Mouse (Mus musculus) gastrocnemius, postnatal 36 days (tissue): Measurements from ENCODE around the gene Olfr1441. TPM values are rescaled to one million over a fixed set of nuclear protein-coding genes. Genes with fewer than 3 reads are reported as not detected.
A peak's percentile ranks its signal among the peaks of the same experiment; 100 is the strongest.

Experiments
- DNase-seq, 2 experiments: peaks; one replicate each; pipeline ENCODE4 v3.0.0; 2022
- intact Hi-C: fragments of 180-260 bp; cut with DNase I; formaldehyde crosslinking; loops from one replicate; pipeline ENCODE4 v1.15.1; 2025
- total RNA-seq, 2 experiments: library from RNA; stranded (reverse); gene quantifications; 2 replicates each; pipeline ENCODE4 v1.2.3; 2021

The Olfr1441 gene
- total RNA-seq, 2 experiments from 2014 or later, result not detected

- intact Hi-C loops, result loop anchor here (5.0 kb wide), 1 partner anchor 137 kb away; the partner anchor contains the start of gene Gm4952
- no peak for DNase-seq
Observed at GRCm38 (mm10) chr19:12460282-12461249, 43.3 kb downstream of the Olfr1441 start, which contains the start of gene Mpeg1. Gene Mpeg1, plus strand, starts transcription at chr19:12460779.

DNA sequence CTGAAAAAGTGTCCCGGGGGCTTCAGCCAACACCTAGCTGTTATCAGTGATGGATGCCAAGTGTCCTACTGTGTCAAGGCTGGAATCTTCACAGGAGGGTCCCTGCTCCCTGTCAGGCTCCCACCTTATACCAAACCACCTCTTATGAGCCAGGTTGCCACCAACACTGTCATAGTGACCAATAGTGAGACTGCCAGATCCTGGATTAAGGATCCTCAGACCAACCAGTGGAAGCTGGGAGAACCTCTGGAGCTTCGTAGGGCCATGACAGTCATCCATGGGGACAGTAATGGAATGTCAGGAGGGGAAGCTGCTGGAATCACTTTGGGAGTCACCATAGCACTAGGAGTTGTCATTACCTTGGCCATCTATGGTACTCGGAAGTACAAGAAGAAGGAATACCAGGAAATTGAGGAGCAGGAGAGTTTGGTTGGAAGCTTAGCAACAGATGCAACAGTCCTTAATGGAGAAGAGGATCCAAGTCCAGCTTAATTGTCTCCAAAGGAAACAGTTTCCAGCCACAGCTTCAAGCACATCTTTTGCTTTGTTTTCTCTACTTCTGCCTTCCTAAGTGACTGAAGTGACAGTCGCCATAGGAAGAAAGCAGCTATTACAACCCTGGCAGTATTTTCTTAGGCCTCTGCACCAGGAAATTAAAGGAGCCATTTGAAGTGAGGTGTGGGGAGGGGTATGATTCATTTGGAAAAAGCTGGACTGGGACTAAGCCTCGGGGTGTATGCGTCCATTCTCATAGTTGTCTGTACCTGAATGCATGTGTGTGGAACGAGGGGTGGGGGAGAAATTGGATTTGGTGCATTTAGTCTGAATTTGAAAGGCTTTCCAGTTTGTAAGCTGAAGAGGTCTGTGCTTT, 45.9 kb downstream of the Olfr1441 start:
- no peak for DNase-seq
- intact Hi-C loops, result loop anchor here (5.0 kb wide), 1 partner anchor 134 kb away; the partner anchor contains the start of gene Gm4952

DNA sequence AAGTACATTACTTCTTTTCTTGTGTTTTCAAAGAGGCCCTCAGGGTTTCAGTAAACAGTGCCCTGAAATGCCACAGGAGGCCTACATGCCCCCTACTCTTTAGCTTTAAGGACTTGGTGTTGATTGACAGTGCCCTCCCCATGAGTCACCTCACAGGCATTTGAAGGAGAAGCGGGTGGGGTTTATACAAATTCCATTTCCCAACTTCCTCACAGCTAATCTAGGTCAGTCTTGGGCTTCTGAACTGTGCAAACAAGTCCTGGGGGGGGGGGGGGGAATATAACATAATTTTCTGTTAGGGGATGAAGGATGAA, 46.4 kb downstream of the Olfr1441 start:
- intact Hi-C loops, result loop anchor here (5.0 kb wide), 1 partner anchor 134 kb away; the partner anchor contains the start of gene Gm4952
- no peak for DNase-seq

DNA sequence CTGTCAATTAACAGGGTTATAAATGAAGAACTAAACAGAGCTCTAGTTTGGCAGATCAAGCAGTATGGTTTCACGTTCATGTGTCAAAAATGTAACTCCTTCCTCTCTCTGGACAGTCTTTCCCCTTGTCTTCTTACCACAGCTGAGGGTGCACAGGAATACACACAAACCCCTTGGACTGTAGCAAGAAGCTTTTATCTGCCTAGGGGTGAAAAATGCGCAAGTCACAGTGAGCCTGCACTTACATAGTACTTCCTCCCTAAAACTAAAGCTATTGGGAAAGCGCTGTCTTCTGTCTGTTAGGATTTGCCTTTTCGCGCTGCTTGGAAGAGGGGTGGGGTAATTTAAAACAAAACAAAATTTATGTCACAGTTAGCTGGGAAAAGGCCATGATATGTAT, 46.9 kb downstream of the Olfr1441 start:
- no peak for DNase-seq
- intact Hi-C loops, result loop anchor here (5.0 kb wide), 1 partner anchor 133 kb away; the partner anchor contains the start of gene Gm4952

DNA sequence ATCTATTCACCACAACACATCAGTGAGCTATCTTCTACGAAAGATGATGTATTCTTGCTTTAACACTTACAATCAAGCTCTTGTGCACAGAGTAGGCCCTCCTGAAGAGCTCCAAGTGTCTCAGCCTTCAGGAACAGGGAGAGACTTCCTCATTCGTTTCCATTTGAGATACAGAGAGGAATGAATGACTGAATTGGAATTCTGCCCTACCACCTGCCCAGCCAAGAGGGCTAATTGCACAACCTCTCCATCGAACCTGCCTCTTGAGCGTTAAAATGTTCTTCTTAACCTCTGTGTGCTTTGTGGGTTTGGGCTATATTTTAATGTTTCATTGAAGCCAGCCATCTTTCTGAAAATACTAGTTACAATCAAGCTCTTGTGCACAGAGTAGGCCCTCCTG, 47.4 kb downstream of the Olfr1441 start:
- no peak for DNase-seq
- intact Hi-C loops, result loop anchor here (5.0 kb wide), 2 partner anchors 38 to 133 kb away; partner anchors contain the start of genes Dtx4 and Gm4952

GRCm38 (mm10) chr19:12465530-12466144, 48.4 kb downstream of the Olfr1441 start:
- no peak for DNase-seq
- intact Hi-C loops, result loop anchor here (5.0 kb wide), 1 partner anchor 37 kb away; the partner anchor contains the start of gene Dtx4

DNA sequence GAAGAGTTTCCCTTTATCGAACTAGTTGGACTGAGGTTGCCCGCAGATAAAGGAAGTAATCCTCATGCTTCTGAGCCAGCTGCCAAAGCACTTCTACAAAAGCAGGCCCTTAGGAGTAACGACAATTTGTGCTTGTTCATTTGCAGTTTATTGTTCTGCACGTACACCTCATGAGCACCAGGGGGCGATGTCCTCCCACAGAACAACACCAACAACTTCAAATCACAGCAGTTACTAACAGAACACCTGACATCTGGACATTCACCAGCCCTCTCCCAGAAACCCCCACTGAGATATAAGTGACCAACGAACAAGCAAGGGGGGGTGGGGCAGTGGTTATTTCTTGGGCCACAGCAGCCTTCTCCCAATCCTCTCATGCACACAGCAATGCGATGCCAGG, 49.0 kb downstream of the Olfr1441 start:
- intact Hi-C loops, result loop anchor here (5.0 kb wide), 1 partner anchor 36 kb away; the partner anchor contains the start of gene Dtx4
- peak in 1 of 2 experiments; percentile 40 for DNase-seq

DNA sequence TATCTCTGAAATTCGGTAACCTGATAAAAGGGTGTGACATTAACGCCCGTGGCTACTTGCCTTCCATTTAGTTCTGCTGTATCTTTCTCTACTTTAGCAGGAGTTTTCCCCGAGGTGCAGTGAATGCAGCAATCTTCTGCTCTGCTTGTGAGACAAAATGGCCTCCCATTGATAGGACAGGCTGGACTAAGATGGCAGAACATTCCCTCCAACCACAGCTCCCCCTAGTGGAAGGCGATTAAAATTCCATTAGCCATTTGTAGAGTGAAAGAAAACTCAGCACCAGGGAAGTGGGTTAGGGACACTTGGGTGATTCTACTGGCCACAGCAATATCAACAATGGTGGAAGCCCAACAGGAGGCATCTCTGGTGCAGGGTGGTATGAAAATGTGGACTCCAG, 50.2 kb downstream of the Olfr1441 start:
- intact Hi-C loops, result loop anchor here (5.0 kb wide), 1 partner anchor 35 kb away; the partner anchor contains the start of gene Dtx4
- DNase-seq, result no peak

DNA sequence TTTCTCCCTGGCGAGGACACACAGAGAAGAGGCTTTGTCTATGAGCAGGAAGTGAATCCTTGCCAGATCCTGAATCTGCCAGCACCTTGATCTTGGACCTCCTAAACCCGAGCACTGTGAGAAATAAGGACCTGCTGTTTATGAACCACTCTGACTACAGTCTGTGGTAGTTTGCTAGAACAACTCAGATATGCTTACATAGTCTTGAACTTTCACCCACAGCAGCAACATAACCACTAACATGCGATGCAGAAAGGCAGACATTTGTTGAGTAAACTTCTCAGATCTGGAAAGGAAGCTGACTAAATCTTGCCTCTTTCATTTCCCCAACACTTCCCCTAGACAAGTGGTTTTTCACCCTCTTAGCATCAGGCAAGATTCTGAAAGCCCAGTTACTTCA, 54.6 kb downstream of the Olfr1441 start:
- DNase-seq, result no peak
- intact Hi-C loops, result no loop called here

GRCm38 (mm10) chr19:12472381-12472976, 55.2 kb downstream of the Olfr1441 start:
- intact Hi-C loops, result no loop called here
- no peak for DNase-seq

Other genes with a start within 250 kb of the Olfr1441 start
- not detected for gene Olfr1555-ps1, start 247.3 kb upstream of the Olfr1441 start, total RNA-seq
- not detected for gene Olfr1431, start 216.8 kb upstream of the Olfr1441 start, total RNA-seq
- gene Olfr1432, start 184.8 kb upstream of the Olfr1441 start, total RNA-seq, result not detected
- not detected for gene Olfr262, start 175.8 kb upstream of the Olfr1441 start, total RNA-seq
- not detected for gene Olfr235, start 156.4 kb upstream of the Olfr1441 start, total RNA-seq
- gene Olfr1434, start 137.6 kb upstream of the Olfr1441 start, total RNA-seq, result not detected
- not detected for gene Olfr1436, start 118.3 kb upstream of the Olfr1441 start, total RNA-seq
- gene Olfr1437, start 92.3 kb upstream of the Olfr1441 start, total RNA-seq, result not detected
- gene Olfr1438-ps1, start 81.5 kb upstream of the Olfr1441 start, total RNA-seq, result not detected
- not detected for gene Olfr1440, start 30.2 kb upstream of the Olfr1441 start, total RNA-seq
- gene Pfpl, start 10.5 kb downstream of the Olfr1441 start, total RNA-seq, result not detected
- 1 to 10 TPM; 1.1 to 2.7 TPM for gene Mpeg1, start 43.3 kb downstream of the Olfr1441 start, total RNA-seq
- 1 to 10 TPM; 5.2 to 5.3 TPM for gene Dtx4, start 84.0 kb downstream of the Olfr1441 start, total RNA-seq
- 1 to 10 TPM; 1.9 to 2.1 TPM for gene Fam111a, start 128.3 kb downstream of the Olfr1441 start, total RNA-seq
- gene Gm4952, start 182.5 kb downstream of the Olfr1441 start, total RNA-seq, result not detected
- gene Glyat, start 215.9 kb downstream of the Olfr1441 start, total RNA-seq, result not detected